Mouse (Mus musculus) spleen, postnatal 10 days (tissue): ENCODE data around the gene Tmem170.
A peak's percentile ranks its signal among the peaks of the same experiment; 100 is the strongest.
"Not testable (repeated sequence)": the region's sequence is repeated elsewhere in the genome, so short reads cannot be mapped to it uniquely, and the experiment has no call there.

Experiments
- DNase-seq, 2 experiments: peaks; one replicate each; pipeline ENCODE4 v3.0.0; 2021 to 2022; ENCODE audit warnings: low spot score in 2 of 2

The Tmem170 gene

GRCm38 (mm10) chr8:111875758-111876157 lies 792 bp downstream of the Tmem170 start:
- DNase-seq: no peak

- no peak for DNase-seq
Observed at GRCm38 (mm10) chr8:111871278-111871677, 5.3 kb downstream of the Tmem170 start.

- no peak for DNase-seq
Observed at GRCm38 (mm10) chr8:111870379-111870778, 6.2 kb downstream of the Tmem170 start.

GRCm38 (mm10) chr8:111868664-111869063 lies 7.9 kb downstream of the Tmem170 start:
- DNase-seq: no peak

- no peak for DNase-seq
Observed at GRCm38 (mm10) chr8:111865857-111866256, 10.7 kb downstream of the Tmem170 start.

GRCm38 (mm10) chr8:111865130-111865852 lies 11.3 kb downstream of the Tmem170 start:
- DNase-seq: no peak

GRCm38 (mm10) chr8:111864648-111865047 lies 11.9 kb downstream of the Tmem170 start:
- DNase-seq: no peak

GRCm38 (mm10) chr8:111863280-111863679 lies 13.3 kb downstream of the Tmem170 start:
- DNase-seq: no peak

GRCm38 (mm10) chr8:111855977-111856376 lies 20.6 kb downstream of the Tmem170 start:
- no peak for DNase-seq

GRCm38 (mm10) chr8:111853861-111854501 lies 22.6 kb downstream of the Tmem170 start, which contains the start of gene Cfdp1:
Gene Cfdp1 (minus strand): TSS chr8:111854291.
- DNase-seq: peak; percentile 88 to 97

- DNase-seq: not testable (repeated sequence)
Observed at GRCm38 (mm10) chr8:111853219-111853618, 23.3 kb downstream of the Tmem170 start.

GRCm38 (mm10) chr8:111846746-111847145 lies 29.8 kb downstream of the Tmem170 start:
- no peak for DNase-seq

GRCm38 (mm10) chr8:111835540-111835939 lies 41.0 kb downstream of the Tmem170 start:
- no peak for DNase-seq

GRCm38 (mm10) chr8:111834011-111834410 lies 42.5 kb downstream of the Tmem170 start:
- DNase-seq: no peak

- DNase-seq: no peak
Observed at GRCm38 (mm10) chr8:111832983-111833382, 43.6 kb downstream of the Tmem170 start.

- DNase-seq: no peak
Observed at GRCm38 (mm10) chr8:111831996-111832395, 44.6 kb downstream of the Tmem170 start.

- no peak for DNase-seq
Observed at GRCm38 (mm10) chr8:111828595-111828994, 48.0 kb downstream of the Tmem170 start.

- DNase-seq: peak in 1 of 2 experiments; percentile 32
Observed at GRCm38 (mm10) chr8:111825219-111825618, 51.3 kb downstream of the Tmem170 start.

GRCm38 (mm10) chr8:111824334-111824733 lies 52.2 kb downstream of the Tmem170 start:
- no peak for DNase-seq

- peak; percentile 14 to 61 for DNase-seq
Observed at GRCm38 (mm10) chr8:111821199-111821598, 55.4 kb downstream of the Tmem170 start.

- DNase-seq: no peak
Observed at GRCm38 (mm10) chr8:111820691-111821090, 55.9 kb downstream of the Tmem170 start.

- DNase-seq: no peak
Observed at GRCm38 (mm10) chr8:111820018-111820417, 56.5 kb downstream of the Tmem170 start.

- DNase-seq: no peak
Observed at GRCm38 (mm10) chr8:111818556-111818955, 58.0 kb downstream of the Tmem170 start.
